Mouse (Mus musculus): ENCODE results near the gene Vmn2r84. TPM values are rescaled to one million over a fixed set of nuclear protein-coding genes. Genes with fewer than 3 reads are reported as not detected.
A peak's percentile ranks its signal among the peaks of the same experiment; 100 is the strongest.
"Not testable (repeated sequence)": the region's sequence is repeated elsewhere in the genome, so short reads cannot be mapped to it uniquely, and the experiment has no call there.

The Vmn2r84 gene
- total RNA-seq (2015) (not detected in 2 replicates), total RNA-seq (2017) (not detected in 2 replicates)

GRCm38 (mm10) chr10:130394232-130394631 lies at the start of gene Vmn2r84:
Vmn2r84 (minus strand) TSS chr10:130394332.
- ATAC-seq (replicated peaks; ENCODE audit: poor library complexity), result no peak

GRCm38 (mm10) chr10:130434185-130434898 lies 40.2 kb upstream of the Vmn2r84 start:
- ATAC-seq (replicated peaks; ENCODE audit: poor library complexity), result not testable (repeated sequence)

GRCm38 (mm10) chr10:130429603-130430002 lies 35.5 kb upstream of the Vmn2r84 start, which contains the start of gene Vmn2r85:
Vmn2r85 (minus strand) TSS chr10:130429703.
- ATAC-seq (replicated peaks; ENCODE audit: poor library complexity), result not testable (repeated sequence)

GRCm38 (mm10) chr10:130422368-130422767 lies 28.2 kb upstream of the Vmn2r84 start:
- ATAC-seq (replicated peaks; ENCODE audit: poor library complexity), result not testable (repeated sequence)

GRCm38 (mm10) chr10:130420401-130420800 lies 26.3 kb upstream of the Vmn2r84 start:
- ATAC-seq (replicated peaks; ENCODE audit: poor library complexity), result no peak

- not testable (repeated sequence) for ATAC-seq (replicated peaks; ENCODE audit: poor library complexity)
These were observed 25.8 kb upstream of the Vmn2r84 start for GRCm38 (mm10) chr10:130419954-130420353.

- peak; percentile 78 for ATAC-seq (replicated peaks; ENCODE audit: poor library complexity)
These were observed 22.2 kb upstream of the Vmn2r84 start for GRCm38 (mm10) chr10:130416352-130416751.

GRCm38 (mm10) chr10:130412167-130412698 lies 18.1 kb upstream of the Vmn2r84 start:
- ATAC-seq (replicated peaks; ENCODE audit: poor library complexity), result peak; percentile 34; the same call in 1 of the 2 replicates

- no peak for ATAC-seq (replicated peaks; ENCODE audit: poor library complexity)
These were observed 19.0 kb downstream of the Vmn2r84 start for GRCm38 (mm10) chr10:130375145-130375544.

GRCm38 (mm10) chr10:130372491-130373173 lies 21.5 kb downstream of the Vmn2r84 start:
- peak; percentile 55 for ATAC-seq (replicated peaks; ENCODE audit: poor library complexity)

GRCm38 (mm10) chr10:130371644-130372043 lies 22.5 kb downstream of the Vmn2r84 start:
- ATAC-seq (replicated peaks; ENCODE audit: poor library complexity), result peak; percentile 16; the same call in 1 of the 2 replicates

GRCm38 (mm10) chr10:130370005-130370682 lies 24.0 kb downstream of the Vmn2r84 start:
- peak; percentile 65 for ATAC-seq (replicated peaks; ENCODE audit: poor library complexity)

GRCm38 (mm10) chr10:130368384-130368783 lies 25.7 kb downstream of the Vmn2r84 start:
- no peak for ATAC-seq (replicated peaks; ENCODE audit: poor library complexity)

GRCm38 (mm10) chr10:130364766-130365165 lies 29.4 kb downstream of the Vmn2r84 start:
- ATAC-seq (replicated peaks; ENCODE audit: poor library complexity), result peak; percentile 54

- peak; percentile 97 for ATAC-seq (replicated peaks; ENCODE audit: poor library complexity)
These were observed 30.5 kb downstream of the Vmn2r84 start for GRCm38 (mm10) chr10:130363438-130364164.

- ATAC-seq (replicated peaks; ENCODE audit: poor library complexity), result peak; percentile 83
These were observed 50.1 kb downstream of the Vmn2r84 start for GRCm38 (mm10) chr10:130344056-130344455.

- not testable (repeated sequence) for ATAC-seq (replicated peaks; ENCODE audit: poor library complexity)
These were observed 54.1 kb downstream of the Vmn2r84 start for GRCm38 (mm10) chr10:130340050-130340449.

GRCm38 (mm10) chr10:130337581-130337980 lies 56.6 kb downstream of the Vmn2r84 start:
- peak; percentile 77 for ATAC-seq (replicated peaks; ENCODE audit: poor library complexity)

GRCm38 (mm10) chr10:130336385-130336784 lies 57.7 kb downstream of the Vmn2r84 start:
- ATAC-seq (replicated peaks; ENCODE audit: poor library complexity), result peak; percentile 81

GRCm38 (mm10) chr10:130330711-130331110 lies 63.4 kb downstream of the Vmn2r84 start:
- peak; percentile 81 for ATAC-seq (replicated peaks; ENCODE audit: poor library complexity)
